Mouse (Mus musculus): ENCODE measurements around the gene Arih2.
A peak's percentile ranks its signal among the peaks of the same experiment; 100 is the strongest.

Gene Arih2

GRCm38 (mm10) chr9:108563671-108564070, 85.5 kb downstream of the Arih2 start:
- no peak for DNase-seq (ENCODE audit: low read depth, low spot score)

- peak; percentile 99 for DNase-seq (ENCODE audit: low read depth, low spot score)
Observed at GRCm38 (mm10) chr9:108560227-108560841, 88.9 kb downstream of the Arih2 start, which contains the start of gene Impdh2. Impdh2 (plus strand) TSS chr9:108560286.

- DNase-seq (ENCODE audit: low read depth, low spot score) = no peak
Observed at GRCm38 (mm10) chr9:108559169-108559568, 90.0 kb downstream of the Arih2 start.
